Mouse (Mus musculus) NIH3T3 (cell line): Measurements from ENCODE around the gene Pnrc2.

Experiments used
- DNase-seq: peaks from one replicate; pipeline ENCODE4 v3.0.0-alpha.2; 2012; ENCODE audit warnings: low read depth

The Pnrc2 gene

GRCm38 (mm10) chr4:135823298-135823697, 50.4 kb downstream of the Pnrc2 start:
- peak; percentile 46 for DNase-seq

GRCm38 (mm10) chr4:135821772-135822171, 51.9 kb downstream of the Pnrc2 start:
- no peak for DNase-seq
